Mouse (Mus musculus): ENCODE data around the gene Gm20908. TPM values are rescaled to one million over a fixed set of nuclear protein-coding genes. Genes with fewer than 3 reads are reported as not detected.
"Not testable (repeated sequence)": the region's sequence is repeated elsewhere in the genome, so short reads cannot be mapped to it uniquely, and the experiment has no call there.

The Gm20908 gene
- not detected in 2 replicates for polyA plus RNA-seq (2012; rRNA removed)

GRCm38 (mm10) chrY:64472966-64473365 lies at the start of gene Gm20908:
Gene Gm20908, plus strand, starts transcription at chrY:64473266.
- DNase-seq (ENCODE audit: low read depth), result not testable (repeated sequence)

All from brain, embryonic 14.5 days (tissue).